Mouse (Mus musculus) ES-Bruce4 (cell line): ENCODE data around the gene Sertad4. TPM values are rescaled to one million over a fixed set of nuclear protein-coding genes. Genes with fewer than 3 reads are reported as not detected.

Source experiments
- H3K27ac ChIP-seq: 2 replicates; pipeline ENCODE4 v1.5.1; 2012; ENCODE audit warnings: low read length, inconsistent platforms; ENCODE audit not compliant: insufficient read depth
- H3K27me3 ChIP-seq: 2 replicates; pipeline ENCODE4 v1.6.1; 2012; ENCODE audit warnings: mild to moderate bottlenecking, low read length, inconsistent platforms; ENCODE audit not compliant: control insufficient read depth, poor library complexity, insufficient read depth, severe bottlenecking
- H3K36me3 ChIP-seq: 2 replicates; pipeline ENCODE4 v1.6.1; 2012; ENCODE audit warnings: inconsistent platforms, mild to moderate bottlenecking, low read length, moderate library complexity; ENCODE audit not compliant: control insufficient read depth, poor library complexity, insufficient read depth, severe bottlenecking
- H3K4me1 ChIP-seq: one replicate; pipeline ENCODE4 v1.8.1; 2011; ENCODE audit warnings: low read length; ENCODE audit not compliant: control insufficient read depth, insufficient read depth
- H3K4me3 ChIP-seq: 2 replicates; pipeline ENCODE4 v1.5.1; 2011; ENCODE audit warnings: low read depth, mild to moderate bottlenecking, low read length
- H3K9ac ChIP-seq: 2 replicates; pipeline ENCODE4 v1.6.1; 2012; ENCODE audit warnings: low read depth, mild to moderate bottlenecking, inconsistent platforms; ENCODE audit not compliant: poor library complexity, severe bottlenecking
- H3K9me3 ChIP-seq: replicated peaks from 2 replicates; pipeline ENCODE4 v1.6.1; 2012; ENCODE audit warnings: mild to moderate bottlenecking, low read length, inconsistent platforms; ENCODE audit not compliant: control insufficient read depth, poor library complexity, insufficient read depth, severe bottlenecking
- CTCF ChIP-seq: IDR thresholded peaks from one replicate; pipeline ENCODE4 v1.8.1; 2011; ENCODE audit warnings: low read depth, low read length
- EP300 ChIP-seq: IDR thresholded peaks from 2 replicates; pipeline ENCODE4 v1.6.1; 2011; ENCODE audit warnings: low read depth, low read length; ENCODE audit not compliant: insufficient read depth
- POLR2A ChIP-seq: IDR thresholded peaks from one replicate; pipeline ENCODE4 v1.8.1; 2011; ENCODE audit warnings: low read length; ENCODE audit not compliant: insufficient read depth
- polyA plus RNA-seq: library from polyadenylated mRNA; stranded (reverse); fragments of >200 nt; gene quantifications from 2 replicates; pipeline ENCODE4 v1.2.4, GENCODE M21; 2011; ENCODE audit warnings: low read depth; ENCODE audit not compliant: missing spikeins, insufficient read depth, insufficient read length

The Sertad4 gene
- polyA plus RNA-seq, 1 experiment = 12.0 TPM

DNA sequence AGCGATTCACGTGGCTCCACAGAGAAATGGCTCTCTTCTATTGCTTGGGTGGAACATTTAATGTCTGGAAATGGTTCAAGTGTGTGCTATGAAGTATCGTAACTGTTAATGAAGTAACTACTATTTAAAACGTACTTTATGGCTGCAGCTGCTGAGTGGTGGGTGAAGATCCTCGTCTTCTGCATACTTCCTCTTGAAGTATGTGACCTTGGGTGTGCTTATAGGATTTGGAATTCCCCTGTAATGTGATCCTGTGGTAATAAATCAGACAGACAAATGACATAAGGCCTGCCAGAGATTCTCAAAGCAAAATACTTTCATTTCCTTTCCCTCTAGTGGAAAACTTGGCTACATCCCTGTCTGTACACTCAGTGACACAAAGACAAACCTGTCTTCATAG lies 5.9 kb downstream of the Sertad4 start:
- Histone ChIP-seq H3K9me3 (no peaks in the 10 kb centered on the region), H3K4me1 (no peaks in the 10 kb centered on the region), H3K27me3 (peaks cover 2% of the 10 kb centered on the region; the same call in 1 of the 2 replicates), H3K9ac (no peak overlapping the region), H3K4me3 (no peak overlapping the region), H3K36me3 (no peaks in the 10 kb centered on the region), H3K27ac (no peak overlapping the region)
- TF ChIP-seq EP300 = no peak
- TF ChIP-seq CTCF = no peak
- no peak for TF ChIP-seq POLR2A

- no peak for TF ChIP-seq CTCF
- no peak for TF ChIP-seq POLR2A
- no peak for TF ChIP-seq EP300
- H3K27ac ChIP-seq = no peak overlapping the region
- H3K4me1 ChIP-seq = no peaks in the 10 kb centered on the region
- no peaks in the 10 kb centered on the region for H3K9me3 ChIP-seq
- H3K36me3 ChIP-seq = no peaks in the 10 kb centered on the region
- no peak overlapping the region for H3K4me3 ChIP-seq
- H3K9ac ChIP-seq = no peak overlapping the region
- H3K27me3 ChIP-seq = no peaks in the 10 kb centered on the region; the same call in 1 of the 2 replicates
These were observed 8.3 kb downstream of the Sertad4 start for GRCm38 (mm10) chr1:192847254-192847653.

DNA sequence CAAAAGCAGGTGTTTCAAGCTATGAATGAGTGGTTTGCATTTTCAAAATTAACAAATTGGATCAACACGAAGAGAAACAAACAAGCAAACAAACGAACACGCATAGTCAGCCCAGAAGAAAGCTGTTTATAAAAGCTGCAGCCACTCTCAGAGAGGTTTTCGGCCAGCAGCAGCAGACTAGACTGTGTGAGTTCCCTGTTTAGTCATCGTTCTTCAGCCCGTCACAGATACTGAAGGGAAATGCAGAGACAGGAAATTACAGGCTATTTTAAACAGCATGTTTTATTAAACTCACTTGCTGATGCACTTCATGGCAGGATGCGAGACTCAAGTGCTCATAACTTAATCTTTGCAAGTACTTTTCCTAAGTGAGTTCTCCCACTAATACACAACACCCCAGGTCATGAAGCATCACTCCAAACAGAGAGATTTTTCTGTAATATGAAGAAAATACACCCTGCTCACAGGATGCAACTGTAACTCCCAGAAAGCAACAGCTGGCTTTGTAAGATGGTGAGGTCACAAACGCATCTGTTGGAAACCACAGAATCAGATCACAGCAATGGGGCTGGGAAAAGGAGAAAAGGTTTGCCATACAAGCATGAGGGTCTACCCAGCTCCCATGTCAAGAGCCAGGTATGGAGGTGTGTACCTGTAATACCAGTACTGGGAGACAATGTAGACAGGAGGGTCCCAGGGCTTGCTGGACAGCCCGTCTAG lies 14.3 kb downstream of the Sertad4 start:
- Histone ChIP-seq H3K9me3 (no peaks in the 10 kb centered on the region), H3K27me3 (peaks cover 2% of the 10 kb centered on the region; the same call in 1 of the 2 replicates), H3K36me3 (no peaks in the 10 kb centered on the region), H3K4me1 (no peaks in the 10 kb centered on the region), H3K27ac (no peak overlapping the region), H3K9ac (no peak overlapping the region), H3K4me3 (no peak overlapping the region)
- TF ChIP-seq POLR2A (no peak), CTCF (no peak), EP300 (no peak)

- TF ChIP-seq EP300 (no peak), CTCF (no peak), POLR2A (no peak)
- Histone ChIP-seq H3K4me1 (no peaks in the 10 kb centered on the region), H3K27me3 (peaks cover 3% of the 10 kb centered on the region; the same call in 1 of the 2 replicates), H3K9me3 (no peaks in the 10 kb centered on the region), H3K27ac (no peak overlapping the region), H3K36me3 (no peaks in the 10 kb centered on the region), H3K4me3 (no peak overlapping the region), H3K9ac (no peak overlapping the region)
These were observed 14.9 kb downstream of the Sertad4 start for GRCm38 (mm10) chr1:192840655-192841054.

GRCm38 (mm10) chr1:192835211-192835681 lies 20.3 kb downstream of the Sertad4 start:
- Histone ChIP-seq H3K4me3 (peak overlapping the region; percentile 48), H3K27ac (no peak overlapping the region), H3K27me3 (peaks cover 8% of the 10 kb centered on the region), H3K9me3 (no peaks in the 10 kb centered on the region), H3K9ac (no peak overlapping the region), H3K36me3 (no peaks in the 10 kb centered on the region), H3K4me1 (peaks cover 2% of the 10 kb centered on the region)
- no peak for TF ChIP-seq CTCF
- no peak for TF ChIP-seq POLR2A
- no peak for TF ChIP-seq EP300

DNA sequence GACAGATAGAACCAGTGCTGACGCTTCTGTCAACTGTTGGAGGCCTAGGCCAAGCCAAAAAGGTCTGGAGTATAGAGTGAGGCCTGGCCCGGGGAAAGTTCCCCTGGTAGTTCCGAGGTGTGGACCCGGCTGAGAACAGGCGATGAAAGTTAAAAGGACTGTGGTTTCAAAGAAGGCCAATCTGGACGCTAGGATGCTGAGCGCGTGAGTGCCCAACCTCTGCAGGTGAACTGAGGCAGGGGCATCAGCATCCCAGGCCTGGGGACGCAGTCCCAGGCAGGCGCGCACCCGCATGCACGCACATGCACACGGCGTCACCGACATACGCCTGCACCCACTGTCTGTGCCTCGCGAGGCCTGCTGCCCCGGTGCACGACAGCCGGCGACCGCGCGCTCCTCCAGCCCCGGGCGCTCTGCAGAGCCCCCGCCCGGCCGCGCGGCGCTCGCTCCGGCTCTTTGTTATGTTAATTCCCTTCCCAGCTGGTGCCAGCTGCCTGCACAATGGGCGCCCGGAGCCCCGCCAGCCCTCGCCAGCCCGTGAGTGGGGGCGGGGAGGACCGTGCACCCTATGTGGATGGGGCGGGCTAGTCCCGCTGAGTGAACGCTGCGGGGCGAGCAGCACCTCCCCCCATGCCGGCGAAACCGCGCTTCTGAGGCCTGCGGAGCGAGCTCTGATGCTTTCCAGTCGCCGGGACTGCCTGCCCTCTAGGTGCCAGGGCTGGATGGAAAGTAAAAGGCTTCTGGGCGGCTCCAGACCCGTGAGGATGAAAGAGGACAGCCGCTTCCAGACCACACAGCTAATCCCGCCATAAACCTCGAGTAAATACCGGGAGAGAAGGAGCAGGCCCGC lies 21.0 kb downstream of the Sertad4 start:
- peak; percentile 79 for TF ChIP-seq EP300
- no peak for TF ChIP-seq POLR2A
- no peak overlapping the region for H3K27ac ChIP-seq
- peaks cover 2% of the 10 kb centered on the region for H3K4me1 ChIP-seq
- peaks cover 8% of the 10 kb centered on the region for H3K27me3 ChIP-seq
- H3K36me3 ChIP-seq = no peaks in the 10 kb centered on the region
- H3K4me3 ChIP-seq = peak overlapping the region; percentile 43
- no peak overlapping the region for H3K9ac ChIP-seq
- no peaks in the 10 kb centered on the region for H3K9me3 ChIP-seq
